Mouse (Mus musculus): ENCODE measurements at regions not wholly inside any gene's neighbourhood (a gene's known extent, or its start where the extent isn't known, plus 50 kb on each side); places are given as distances from the start of the nearest gene placed in this dataset.

DNA sequence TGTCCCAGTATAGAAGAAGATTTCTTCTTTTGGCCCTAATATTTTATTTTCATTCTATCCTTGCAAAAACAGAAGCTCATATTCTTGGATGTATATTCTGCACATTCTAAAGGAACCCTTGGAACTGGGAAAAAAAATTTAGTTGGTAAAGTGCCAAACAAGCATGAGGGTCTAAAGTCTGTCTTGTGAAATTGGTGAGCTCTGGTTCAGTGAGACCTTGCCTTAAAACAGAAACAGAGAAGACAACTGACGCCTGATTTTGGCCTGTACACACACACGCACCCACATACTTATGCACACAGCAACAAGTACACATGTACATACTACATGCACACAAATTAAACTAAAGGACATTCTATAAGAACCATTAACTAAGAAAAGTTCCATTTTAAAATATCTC, 62.4 kb upstream of the Zranb2 start:
- DNase-seq (ENCODE audit: low spot score) = no peak
- Histone ChIP-seq H3K4me3 (ENCODE audit: low read depth, low read length) (no peak overlapping the region), H3K4me2 (ENCODE audit: low read depth, low read length) (no peak overlapping the region), H3K9me3 (replicated peaks; ENCODE audit: control insufficient read depth, low read length) (no peaks in the 10 kb centered on the region), H3K36me3 (replicated peaks; ENCODE audit: control insufficient read depth, insufficient read depth, low read length) (no peaks in the 10 kb centered on the region), H3K27ac (ENCODE audit: low read depth) (no peak overlapping the region), H3K4me1 (ENCODE audit: control insufficient read depth, insufficient read depth) (no peaks in the 10 kb centered on the region), H3K27me3 (ENCODE audit: control insufficient read depth, insufficient read depth, low read length) (no peaks in the 10 kb centered on the region), H3K9ac (replicated peaks; ENCODE audit: low read depth, low read length) (no peak overlapping the region)
- 86% methylated on average over 2 of the region's 2 CpGs for WGBS
- no peak for ATAC-seq (ENCODE audit: insufficient read depth, low read depth)
- TF ChIP-seq EP300 (IDR thresholded peaks at IDR 0.05; ENCODE audit: low read depth) (no peak), CTCF (IDR thresholded peaks at IDR 0.05; ENCODE audit: low read depth) (no peak)

- Histone ChIP-seq H3K9me3 (replicated peaks; ENCODE audit: control insufficient read depth, low read length) (no peaks in the 10 kb centered on the region), H3K4me2 (ENCODE audit: low read depth, low read length) (no peak overlapping the region), H3K27me3 (ENCODE audit: control insufficient read depth, insufficient read depth, low read length) (no peaks in the 10 kb centered on the region), H3K4me3 (ENCODE audit: low read depth, low read length) (no peak overlapping the region), H3K9ac (replicated peaks; ENCODE audit: low read depth, low read length) (no peak overlapping the region), H3K36me3 (replicated peaks; ENCODE audit: control insufficient read depth, insufficient read depth, low read length) (no peaks in the 10 kb centered on the region), H3K27ac (ENCODE audit: low read depth) (no peak overlapping the region), H3K4me1 (ENCODE audit: control insufficient read depth, insufficient read depth) (no peaks in the 10 kb centered on the region)
- TF ChIP-seq CTCF (IDR thresholded peaks at IDR 0.05; ENCODE audit: low read depth) (no peak), EP300 (IDR thresholded peaks at IDR 0.05; ENCODE audit: low read depth) (no peak)
- ATAC-seq (ENCODE audit: insufficient read depth, low read depth) = no peak
- WGBS = 76% methylated on average over 5 of the region's 5 CpGs
- DNase-seq (ENCODE audit: low spot score) = no peak
Measured at GRCm38 (mm10) chr3:157472674-157473073, 61.3 kb upstream of the Zranb2 start.

GRCm38 (mm10) chr3:157477731-157478130, 56.2 kb upstream of the Zranb2 start:
- ATAC-seq (ENCODE audit: insufficient read depth, low read depth) = no peak

More at GRCm38 (mm10) chr3:157477731-157478130, 56.2 kb upstream of the Zranb2 start:
- Histone ChIP-seq H3K9ac (replicated peaks; ENCODE audit: low read depth, low read length) (no peak overlapping the region), H3K4me2 (ENCODE audit: low read depth, low read length) (no peak overlapping the region), H3K9me3 (replicated peaks; ENCODE audit: control insufficient read depth, low read length) (no peaks in the 10 kb centered on the region), H3K4me1 (ENCODE audit: control insufficient read depth, insufficient read depth) (no peaks in the 10 kb centered on the region), H3K36me3 (replicated peaks; ENCODE audit: control insufficient read depth, insufficient read depth, low read length) (no peaks in the 10 kb centered on the region), H3K27me3 (ENCODE audit: control insufficient read depth, insufficient read depth, low read length) (no peaks in the 10 kb centered on the region), H3K27ac (ENCODE audit: low read depth) (no peak overlapping the region), H3K4me3 (ENCODE audit: low read depth, low read length) (no peak overlapping the region)
- 62% methylated on average over 2 of the region's 2 CpGs for WGBS
- DNase-seq (ENCODE audit: low spot score) = no peak
- TF ChIP-seq CTCF (IDR thresholded peaks at IDR 0.05; ENCODE audit: low read depth) (no peak), EP300 (IDR thresholded peaks at IDR 0.05; ENCODE audit: low read depth) (no peak)
